Mouse (Mus musculus): Measurements from ENCODE around the gene Sh2d4b. TPM values are rescaled to one million over a fixed set of nuclear protein-coding genes. Genes with fewer than 3 reads are reported as not detected.

The Sh2d4b gene
- polyA plus RNA-seq, 1 experiment from 2014 or later: 0.89 TPM

- H3K4me1 ChIP-seq (ENCODE audit: control insufficient read depth in 2 of 2, insufficient read depth in 2 of 2, low read length in 2 of 2): no peaks in the 10 kb centered on the region
- no peaks in the 10 kb centered on the region for H3K27me3 ChIP-seq (ENCODE audit: control insufficient read depth, insufficient read depth, low read length)
- 58% methylated on average over 7 of the region's 7 CpGs for WGBS
- H3K9ac ChIP-seq (ENCODE audit: low read length): no peak overlapping the region
- H3K4me2 ChIP-seq (ENCODE audit: low read length): no peak overlapping the region
- no peak overlapping the region for H3K4me3 ChIP-seq (ENCODE audit: control insufficient read depth in 1 of 2, insufficient read depth in 1 of 2, low read depth in 1 of 2, low read length in 2 of 2)
- H3K27ac ChIP-seq (replicated peaks in 1 of 2; ENCODE audit: control insufficient read depth in 1 of 2, insufficient read depth in 1 of 2, low read depth in 2 of 2, low read length in 2 of 2): no peak overlapping the region
- no peaks in the 10 kb centered on the region for H3K36me3 ChIP-seq (ENCODE audit: control insufficient read depth, insufficient read depth, low read length)
- no peak for ATAC-seq (ENCODE audit: insufficient number of reproducible peaks, insufficient read depth, low FRiP score, low read depth)
- no peaks in the 10 kb centered on the region for H3K9me3 ChIP-seq (ENCODE audit: control insufficient read depth, low read length)
Observed at GRCm38 (mm10) chr14:40769097-40770090, 123.7 kb downstream of the Sh2d4b start.

Other genes with a start within 250 kb of the Sh2d4b start
- gene Tspan14, start 73.5 kb upstream of the Sh2d4b start, polyA plus RNA-seq (2014; fragmentation: Nextera tagmentation; extraction: Ambion mirVana): 43.4 and 45.2 TPM in 2 replicates
- gene Fam213a, start 120.5 kb upstream of the Sh2d4b start, polyA plus RNA-seq (2014; fragmentation: Nextera tagmentation; extraction: Ambion mirVana): 42.2 and 46.7 TPM in 2 replicates
- gene Dydc2, start 175.9 kb upstream of the Sh2d4b start, polyA plus RNA-seq (2014; fragmentation: Nextera tagmentation; extraction: Ambion mirVana): 0.26 and 0.34 TPM in 2 replicates
- 0.26 TPM in 1 of 2 replicates, not detected in the other for gene Dydc1, start 179.6 kb upstream of the Sh2d4b start, polyA plus RNA-seq (2014; fragmentation: Nextera tagmentation; extraction: Ambion mirVana)
- gene Mat1a, start 211.8 kb upstream of the Sh2d4b start, polyA plus RNA-seq (2014; fragmentation: Nextera tagmentation; extraction: Ambion mirVana): 0.63 and 0.82 TPM in 2 replicates
- 0.24 and 0.32 TPM in 2 replicates for gene Sftpa1, start 238.5 kb upstream of the Sh2d4b start, polyA plus RNA-seq (2014; fragmentation: Nextera tagmentation; extraction: Ambion mirVana)